Mouse (Mus musculus) forebrain, embryonic 15.5 days (tissue): Measurements from ENCODE around the gene Arhgef3. TPM values are rescaled to one million over a fixed set of nuclear protein-coding genes. Genes with fewer than 3 reads are reported as not detected.

Source experiments
- ATAC-seq: fragments of 200-750 bp; cut with Nextera tagmentation; replicated peaks from 2 replicates; pipeline ENCODE4 v1.8.0; 2017; ENCODE audit warnings: mild to moderate bottlenecking, moderate TSS enrichment, moderate library complexity
- H3K27ac ChIP-seq: fragments of 300-500 bp; sonication (generic); replicated peaks from 2 replicates; pipeline ENCODE4 v1.5.1; 2015; ENCODE audit warnings: mild to moderate bottlenecking, inconsistent platforms
- H3K27me3 ChIP-seq: fragments of 300-500 bp; sonication (generic); 2 replicates; pipeline ENCODE4 v1.6.1; 2015; ENCODE audit warnings: inconsistent platforms
- H3K36me3 ChIP-seq: fragments of 300-500 bp; sonication (generic); 2 replicates; pipeline ENCODE4 v1.6.1; 2015; ENCODE audit warnings: mild to moderate bottlenecking, inconsistent platforms
- H3K4me1 ChIP-seq: fragments of 300-500 bp; sonication (generic); 2 replicates; pipeline ENCODE4 v1.6.1; 2015; ENCODE audit warnings: inconsistent platforms
- H3K4me2 ChIP-seq: fragments of 300-500 bp; sonication (generic); replicated peaks from 2 replicates; pipeline ENCODE4 v1.6.1; 2015; ENCODE audit warnings: mild to moderate bottlenecking, inconsistent platforms
- H3K4me3 ChIP-seq: fragments of 300-500 bp; sonication (generic); 2 replicates; pipeline ENCODE4 v1.5.1; 2015; ENCODE audit warnings: mild to moderate bottlenecking, inconsistent platforms
- H3K9ac ChIP-seq: fragments of 300-500 bp; sonication (generic); replicated peaks from 2 replicates; pipeline ENCODE4 v1.6.1; 2015; ENCODE audit warnings: mild to moderate bottlenecking, inconsistent platforms
- H3K9me3 ChIP-seq: fragments of 300-500 bp; sonication (generic); 2 replicates; pipeline ENCODE4 v1.6.1; 2016; ENCODE audit warnings: inconsistent platforms
- WGBS: fragments of 180-500 bp; shearing (Covaris S2); methylation state at CpG from one replicate; pipeline ENCODE4 v1.1.7; 2015; ENCODE audit warnings: mixed read lengths; 5-methylcytosine and 5-hydroxymethylcytosine counted together
- polyA plus RNA-seq: library from polyadenylated mRNA; unstranded; fragments of >200 nt; fragmentation: Nextera tagmentation; extraction: Ambion mirVana; gene quantifications from 2 replicates; pipeline ENCODE4 v1.2.1, GENCODE M21; 2015

Arhgef3 gene
- polyA plus RNA-seq, 1 experiment from 2014 or later = 4.9 TPM

- Histone ChIP-seq H3K9me3 (no peaks in the 10 kb centered on the region), H3K4me1 (0 out of 2 replicates have a peak, but pooled peaks cover 4% of the 10 kb centered on the region), H3K27me3 (no peaks in the 10 kb centered on the region), H3K36me3 (no peaks in the 10 kb centered on the region), H3K4me2 (no peak overlapping the region), H3K9ac (no peak overlapping the region), H3K4me3 (no peak overlapping the region), H3K27ac (no peak overlapping the region)
- 90% methylated on average over 5 of the region's 5 CpGs for WGBS
- ATAC-seq = no peak
Measured at GRCm38 (mm10) chr14:27085471-27085870, 29.2 kb upstream of the Arhgef3 start.

DNA sequence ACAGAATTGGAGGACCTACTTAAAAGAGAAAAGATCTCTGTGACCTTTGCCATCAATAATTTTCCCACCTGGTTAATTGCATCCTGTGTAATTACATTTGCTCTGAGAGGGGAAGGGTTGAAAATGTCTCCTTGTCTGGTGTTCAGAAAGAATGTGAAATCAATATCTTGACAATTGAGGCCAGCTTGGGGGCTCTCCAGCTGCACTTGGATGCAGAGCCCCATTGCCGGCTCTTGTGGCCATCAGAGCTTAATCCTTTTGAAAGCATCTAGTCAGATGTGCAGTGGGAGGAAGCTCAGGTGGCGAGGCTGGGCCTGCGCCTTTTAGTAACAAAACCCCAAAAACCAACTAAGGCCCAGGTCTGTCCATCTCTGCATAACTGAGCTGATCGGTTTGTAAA, 28.7 kb upstream of the Arhgef3 start:
- H3K36me3 ChIP-seq = no peaks in the 10 kb centered on the region
- no peak overlapping the region for H3K4me3 ChIP-seq
- H3K9me3 ChIP-seq = no peaks in the 10 kb centered on the region
- H3K9ac ChIP-seq = no peak overlapping the region
- no peak overlapping the region for H3K27ac ChIP-seq
- H3K4me2 ChIP-seq = no peak overlapping the region
- 68% methylated on average over 4 of the region's 4 CpGs for WGBS
- ATAC-seq = no peak
- H3K27me3 ChIP-seq = no peaks in the 10 kb centered on the region
- 0 out of 2 replicates have a peak, but pooled peaks cover 4% of the 10 kb centered on the region for H3K4me1 ChIP-seq

GRCm38 (mm10) chr14:27094247-27094646, 20.5 kb upstream of the Arhgef3 start:
- Histone ChIP-seq H3K27ac (peak overlapping the region; percentile 20; the same call in 1 of the 2 replicates), H3K4me3 (no peak overlapping the region), H3K4me2 (no peak overlapping the region), H3K9ac (no peak overlapping the region), H3K27me3 (no peaks in the 10 kb centered on the region), H3K36me3 (no peaks in the 10 kb centered on the region), H3K9me3 (no peaks in the 10 kb centered on the region), H3K4me1 (peaks cover 14% of the 10 kb centered on the region)
- 24% methylated on average over 5 of the region's 5 CpGs for WGBS
- peak; percentile 62; the same call in 1 of the 2 replicates for ATAC-seq

- H3K9me3 ChIP-seq = no peaks in the 10 kb centered on the region
- ATAC-seq = no peak
- H3K27me3 ChIP-seq = no peaks in the 10 kb centered on the region
- H3K9ac ChIP-seq = no peak overlapping the region
- peaks cover 14% of the 10 kb centered on the region for H3K4me1 ChIP-seq
- no peaks in the 10 kb centered on the region for H3K36me3 ChIP-seq
- 62% methylated on average over 9 of the region's 9 CpGs for WGBS
- H3K4me3 ChIP-seq = no peak overlapping the region
- H3K4me2 ChIP-seq = no peak overlapping the region
- H3K27ac ChIP-seq = no peak overlapping the region
Measured at GRCm38 (mm10) chr14:27096133-27096532, 18.6 kb upstream of the Arhgef3 start.

GRCm38 (mm10) chr14:27096779-27097178, 17.9 kb upstream of the Arhgef3 start:
- Histone ChIP-seq H3K9ac (no peak overlapping the region), H3K9me3 (no peaks in the 10 kb centered on the region), H3K4me3 (no peak overlapping the region), H3K36me3 (no peaks in the 10 kb centered on the region), H3K4me1 (peaks cover 14% of the 10 kb centered on the region), H3K27me3 (no peaks in the 10 kb centered on the region), H3K4me2 (no peak overlapping the region), H3K27ac (no peak overlapping the region)
- peak; percentile 65 for ATAC-seq
- 5% methylated on average over 3 of the region's 3 CpGs for WGBS

DNA sequence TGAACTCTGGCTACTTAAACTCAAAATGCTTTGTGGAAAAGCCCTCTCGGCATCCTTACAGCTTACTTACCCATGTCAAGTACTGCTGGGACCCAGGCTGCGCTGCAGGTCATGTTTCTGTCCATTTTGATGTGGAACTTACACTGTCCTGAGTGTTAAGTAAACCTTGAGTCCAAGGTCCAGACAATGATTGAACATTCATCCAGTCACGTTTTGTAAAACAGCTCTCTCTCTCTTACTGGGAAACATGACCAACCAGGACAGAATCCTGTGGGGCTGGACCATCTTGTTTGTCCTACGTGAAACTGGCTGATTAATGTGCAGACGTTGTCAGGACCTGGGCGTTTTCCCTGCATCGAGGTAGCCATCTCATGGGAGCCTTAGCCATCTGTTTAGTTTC, 13.0 kb upstream of the Arhgef3 start:
- ATAC-seq = no peak
- no peak overlapping the region for H3K27ac ChIP-seq
- WGBS = 72% methylated on average over 7 of the region's 7 CpGs
- no peak overlapping the region for H3K9ac ChIP-seq
- H3K36me3 ChIP-seq = no peaks in the 10 kb centered on the region
- H3K9me3 ChIP-seq = no peaks in the 10 kb centered on the region
- H3K4me1 ChIP-seq = 0 out of 2 replicates have a peak, but pooled peaks cover under 1% of the 10 kb centered on the region
- no peak overlapping the region for H3K4me2 ChIP-seq
- no peak overlapping the region for H3K4me3 ChIP-seq
- H3K27me3 ChIP-seq = no peaks in the 10 kb centered on the region

DNA sequence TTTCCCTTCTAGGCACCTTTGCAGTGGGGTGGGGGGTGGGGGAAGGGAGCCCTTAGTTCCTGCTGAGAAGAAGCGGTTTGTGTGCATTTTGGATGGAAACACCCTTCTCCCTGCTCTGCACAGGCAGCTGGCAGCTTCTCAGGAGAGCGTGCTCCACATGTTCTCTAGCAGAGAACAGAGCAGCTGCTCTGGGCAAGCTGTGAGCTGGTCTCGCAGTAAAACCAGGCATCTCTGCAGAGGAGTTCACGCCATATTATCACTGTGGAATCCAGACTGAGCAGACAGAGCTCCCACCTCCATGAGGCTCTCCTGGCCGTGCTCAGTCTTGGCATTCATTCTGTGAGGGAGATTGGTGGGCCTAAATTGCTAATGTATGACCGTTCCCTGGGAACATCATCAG, 12.0 kb upstream of the Arhgef3 start:
- H3K4me2 ChIP-seq = no peak overlapping the region
- no peak overlapping the region for H3K9ac ChIP-seq
- no peaks in the 10 kb centered on the region for H3K4me1 ChIP-seq
- 0 out of 2 replicates have a peak, but pooled peaks have one; percentile 32 for ATAC-seq
- no peaks in the 10 kb centered on the region for H3K9me3 ChIP-seq
- H3K27ac ChIP-seq = no peak overlapping the region
- H3K36me3 ChIP-seq = no peaks in the 10 kb centered on the region
- H3K4me3 ChIP-seq = no peak overlapping the region
- no peaks in the 10 kb centered on the region for H3K27me3 ChIP-seq
- WGBS = 66% methylated on average over 6 of the region's 6 CpGs

DNA sequence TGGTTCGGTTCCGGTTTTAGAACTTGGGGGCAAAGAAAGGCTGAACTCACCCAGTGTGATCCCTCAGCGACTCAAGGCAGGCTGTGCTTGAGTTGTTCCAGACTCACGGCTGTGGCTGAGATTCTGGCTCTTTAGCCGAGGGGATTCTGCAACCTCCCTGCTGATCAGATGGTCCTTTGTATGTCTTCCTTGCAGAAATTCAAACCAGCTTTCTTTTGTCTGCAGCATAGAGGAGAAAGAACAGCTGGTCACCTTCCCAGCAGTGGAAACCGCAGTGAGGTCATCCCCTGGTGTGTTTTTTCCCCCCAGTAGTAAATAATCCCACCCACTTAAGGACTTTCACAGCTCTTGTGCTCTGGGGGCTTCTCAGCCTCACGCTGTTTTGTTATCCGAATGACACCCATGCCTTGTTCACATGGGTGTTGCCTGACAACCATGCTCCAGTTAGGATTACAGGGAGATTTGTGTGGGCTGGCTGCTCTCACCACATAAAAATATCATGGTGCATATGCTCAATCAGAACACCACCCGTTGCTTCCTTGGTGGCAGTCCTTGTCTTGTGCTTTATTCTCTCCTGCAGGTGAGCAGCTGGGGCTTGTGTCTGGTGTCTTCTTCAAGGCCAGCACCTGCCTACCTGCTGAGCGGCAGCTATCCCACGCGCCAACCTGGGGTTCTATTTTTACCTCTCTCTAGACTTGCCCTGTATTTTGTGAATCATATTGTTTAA, 8.8 kb upstream of the Arhgef3 start:
- no peak for ATAC-seq
- 62% methylated on average over 12 of the region's 12 CpGs for WGBS

DNA sequence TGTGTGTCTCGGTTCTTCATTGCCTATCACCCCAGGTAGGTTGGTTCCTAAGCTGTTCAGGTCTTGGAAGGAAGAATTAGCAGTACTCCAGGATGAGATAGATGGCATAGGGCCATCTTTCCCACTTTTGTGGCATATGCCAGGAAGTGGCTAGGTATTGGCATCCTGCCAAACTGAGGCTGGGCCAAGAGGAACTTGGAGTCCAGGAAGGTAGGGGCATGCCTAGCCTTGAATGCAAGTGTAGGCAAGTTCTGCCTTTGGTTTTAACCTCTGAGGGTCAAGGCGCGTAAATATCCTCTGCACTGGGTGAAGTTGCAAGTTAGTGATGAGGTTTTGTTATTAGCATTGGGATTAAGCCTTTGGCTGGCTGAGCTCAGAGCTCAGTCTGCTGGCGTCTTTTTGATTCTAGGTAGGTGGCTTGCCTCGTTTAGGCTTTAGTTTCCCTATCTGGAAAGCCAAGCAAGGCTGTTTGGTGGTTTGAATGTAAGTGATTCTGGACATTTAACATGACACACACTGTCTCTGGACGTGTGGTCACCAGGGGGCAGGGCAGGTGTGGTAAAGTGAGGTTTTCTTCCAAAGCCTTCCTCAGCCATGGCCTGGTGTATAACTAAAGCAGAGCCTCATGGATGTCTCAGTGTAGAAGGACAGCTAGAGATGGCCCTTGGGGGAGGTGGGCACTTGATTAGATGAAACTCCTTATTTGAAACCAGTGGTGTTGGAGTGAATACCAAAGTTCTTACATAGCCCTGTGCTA, 5.8 kb upstream of the Arhgef3 start:
- H3K36me3 ChIP-seq = no peaks in the 10 kb centered on the region
- H3K9me3 ChIP-seq = no peaks in the 10 kb centered on the region
- whole genome bisulfite sequencing = 65% methylated on average over 6 of the region's 6 CpGs
- no peak for ATAC-seq
- no peak overlapping the region for H3K4me2 ChIP-seq
- H3K4me3 ChIP-seq = no peak overlapping the region
- H3K9ac ChIP-seq = no peak overlapping the region
- H3K4me1 ChIP-seq = no peaks in the 10 kb centered on the region
- H3K27me3 ChIP-seq = peaks cover 5% of the 10 kb centered on the region; the same call in 1 of the 2 replicates
- H3K27ac ChIP-seq = no peak overlapping the region

More for the DNA sequence above, 8.8 kb upstream of the Arhgef3 start:
- no peak overlapping the region for H3K4me2 ChIP-seq
- H3K9ac ChIP-seq = no peak overlapping the region
- no peaks in the 10 kb centered on the region for H3K9me3 ChIP-seq
- H3K27me3 ChIP-seq = no peaks in the 10 kb centered on the region
- no peaks in the 10 kb centered on the region for H3K36me3 ChIP-seq
- no peak overlapping the region for H3K27ac ChIP-seq
- H3K4me1 ChIP-seq = no peaks in the 10 kb centered on the region
- H3K4me3 ChIP-seq = no peak overlapping the region

GRCm38 (mm10) chr14:27115275-27115660, 569 bp downstream of the Arhgef3 start:
- peak overlapping the region; percentile 97 for H3K4me2 ChIP-seq
- WGBS = 17% methylated on average over 11 of the region's 11 CpGs
- H3K9me3 ChIP-seq = no peaks in the 10 kb centered on the region
- H3K36me3 ChIP-seq = no peaks in the 10 kb centered on the region
- no peak overlapping the region for H3K27ac ChIP-seq
- H3K4me3 ChIP-seq = peak overlapping the region; percentile 48
- peak overlapping the region; percentile 44; the same call in 1 of the 2 replicates for H3K9ac ChIP-seq
- ATAC-seq = no peak
- H3K4me1 ChIP-seq = peaks cover 12% of the 10 kb centered on the region
- H3K27me3 ChIP-seq = peaks cover 25% of the 10 kb centered on the region; the same call in 1 of the 2 replicates

DNA sequence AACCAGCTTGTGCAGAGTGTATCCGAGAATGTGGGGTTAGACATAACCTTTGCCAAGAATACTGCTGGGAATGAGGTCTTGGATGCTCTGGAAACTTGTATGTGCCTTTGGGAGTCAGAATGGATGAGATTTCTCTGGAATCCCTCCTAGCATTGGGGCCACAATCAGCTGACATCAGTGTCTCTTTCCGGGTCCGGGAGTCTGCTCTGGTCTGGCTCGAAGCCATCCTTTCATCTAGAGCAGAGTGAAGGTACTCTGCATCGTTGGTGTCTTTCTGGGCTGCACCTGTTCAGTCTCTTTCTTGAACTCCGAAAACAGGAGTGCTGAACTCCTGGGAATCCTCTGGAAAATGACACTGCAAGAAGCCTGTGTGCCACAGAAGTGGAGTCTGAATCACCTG, 1.3 kb downstream of the Arhgef3 start:
- Histone ChIP-seq H3K4me1 (peaks cover 12% of the 10 kb centered on the region), H3K27me3 (peaks cover 25% of the 10 kb centered on the region; the same call in 1 of the 2 replicates), H3K36me3 (no peaks in the 10 kb centered on the region), H3K9ac (no peak overlapping the region), H3K9me3 (no peaks in the 10 kb centered on the region), H3K27ac (no peak overlapping the region), H3K4me3 (no peak overlapping the region), H3K4me2 (no peak overlapping the region)
- no peak for ATAC-seq
- 62% methylated on average over 6 of the region's 6 CpGs for WGBS

GRCm38 (mm10) chr14:27116577-27117165, 2.0 kb downstream of the Arhgef3 start:
- Histone ChIP-seq H3K4me3 (no peak overlapping the region), H3K27me3 (peaks cover 25% of the 10 kb centered on the region; the same call in 1 of the 2 replicates), H3K36me3 (no peaks in the 10 kb centered on the region), H3K4me2 (no peak overlapping the region), H3K9me3 (no peaks in the 10 kb centered on the region), H3K4me1 (peaks cover 12% of the 10 kb centered on the region), H3K9ac (no peak overlapping the region), H3K27ac (no peak overlapping the region)
- no peak for ATAC-seq
- 80% methylated on average over 4 of the region's 4 CpGs for WGBS
